Mouse (Mus musculus) liver, postnatal 0 days (tissue): Measurements from ENCODE around the gene Ccdc24.

Source experiments
- CTCF ChIP-seq: sonication (generic); IDR thresholded peaks from 2 replicates; pipeline ENCODE4 v1.5.1; 2016; ENCODE audit warnings: antibody characterized with exemption, low read depth
- EP300 ChIP-seq: IDR thresholded peaks from 2 replicates; pipeline ENCODE4 v1.6.1; 2016; ENCODE audit warnings: antibody characterized with exemption, low read depth, mild to moderate bottlenecking

DNA sequence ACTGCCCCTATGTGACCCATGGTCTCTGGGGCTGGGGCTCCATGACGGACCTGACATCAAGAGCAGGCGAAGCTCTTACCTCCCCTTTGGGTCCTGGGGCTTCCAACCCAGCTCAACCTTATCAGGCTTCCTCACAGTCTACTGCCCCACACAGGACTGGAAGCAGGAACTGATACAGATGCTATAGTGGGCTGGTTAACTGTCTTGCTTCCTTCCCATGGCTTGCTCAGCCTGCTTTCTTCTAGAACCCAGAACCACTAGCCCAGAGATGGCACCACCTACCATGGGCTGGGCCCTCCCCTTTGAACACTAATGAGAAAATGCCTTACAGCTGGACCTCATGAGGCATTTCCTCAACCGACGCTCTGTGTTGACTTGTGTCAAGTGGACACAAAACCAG is 45.0 kb upstream of the Ccdc24 start:
- TF ChIP-seq CTCF (no peak), EP300 (no peak)
